Mouse (Mus musculus) B cell, adult (primary cell): ENCODE data around the gene Bend6. TPM values are rescaled to one million over a fixed set of nuclear protein-coding genes. Genes with fewer than 3 reads are reported as not detected.

Source experiments
- total RNA-seq: library from RNA; stranded (reverse); gene quantifications from 4 replicates; pipeline ENCODE4 v1.2.4, GENCODE M21; 2023; ENCODE audit not compliant: inconsistent age

The Bend6 gene
- total RNA-seq: 1.4 to 3.8 TPM (median 3.0 TPM) in 4 replicates

DNA sequence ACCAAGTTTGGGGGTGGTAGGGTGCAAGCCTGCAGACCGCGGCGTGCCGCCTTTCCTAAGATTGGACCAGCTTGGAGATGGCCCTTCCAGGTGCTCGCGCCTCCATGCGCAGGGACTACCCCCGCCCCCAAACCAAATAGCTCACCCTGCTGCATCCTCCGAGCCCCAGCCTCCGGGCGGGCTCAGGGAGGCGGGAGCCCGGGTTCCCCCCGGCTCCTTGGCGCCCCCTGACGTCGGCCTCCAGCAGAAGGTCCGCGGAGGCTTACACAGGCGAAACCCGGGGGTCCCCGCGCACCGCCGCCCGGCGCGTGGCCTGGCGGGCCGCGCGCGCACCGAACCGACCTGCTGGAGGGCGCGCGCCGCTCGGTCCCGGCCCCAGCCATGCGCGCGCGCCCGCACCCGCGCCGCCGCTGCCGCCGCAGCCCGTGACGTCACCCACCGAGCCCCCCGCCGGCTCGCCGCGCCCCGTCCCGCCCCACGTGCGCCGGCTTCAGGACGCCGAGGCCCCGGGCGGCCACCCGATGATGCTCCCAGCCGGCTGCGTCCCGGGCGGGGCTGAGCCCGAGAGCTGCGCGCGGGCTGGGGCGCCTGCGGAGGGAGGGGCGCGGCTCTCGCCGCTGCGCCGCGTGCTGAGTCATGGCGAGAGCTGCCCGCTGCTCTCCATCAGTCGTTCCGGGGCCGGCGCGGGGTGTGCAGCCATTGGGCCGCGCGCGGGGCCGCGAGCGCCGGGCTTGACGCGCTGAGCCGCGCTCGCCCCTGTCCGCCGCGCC is at the start of gene Bend6:
Gene Bend6, minus strand, starts transcription at position 396 of the 770 bp plus-strand sequence.

DNA sequence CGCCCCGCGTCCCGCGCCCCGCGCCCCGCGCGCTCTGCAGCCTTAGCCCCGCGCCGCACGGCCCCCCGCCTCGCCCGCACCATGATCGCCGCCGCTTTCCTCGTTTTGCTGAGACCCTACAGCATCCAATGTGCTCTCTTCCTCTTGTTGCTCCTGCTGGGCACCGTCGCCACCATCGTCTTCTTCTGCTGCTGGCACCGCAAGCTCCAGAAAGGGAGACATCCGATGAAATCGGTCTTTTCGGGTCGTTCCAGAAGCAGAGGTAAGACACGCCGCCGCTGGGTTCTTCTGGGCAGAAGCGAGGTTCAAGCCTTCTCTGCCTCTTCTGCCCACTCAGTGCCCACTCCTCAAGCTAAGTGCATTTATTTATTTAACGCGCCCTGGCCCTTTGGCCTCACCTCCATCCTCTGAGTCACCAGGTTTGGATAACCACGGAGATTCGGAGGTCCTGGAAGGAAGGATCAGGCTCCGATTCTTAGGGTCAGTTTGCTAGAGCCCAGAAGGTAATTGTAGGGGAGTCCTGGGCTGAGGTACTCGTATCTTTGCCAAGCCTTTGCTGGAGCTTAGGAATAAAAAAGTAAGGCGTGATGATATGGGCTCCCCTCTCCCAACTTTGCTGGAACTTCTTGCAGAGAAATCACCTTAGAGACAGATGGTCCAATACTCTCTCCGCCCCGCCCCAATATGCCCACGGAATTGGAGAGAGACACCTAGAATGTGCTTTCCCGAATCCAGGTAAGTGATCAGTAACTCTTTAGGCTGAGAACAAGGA is 761 bp upstream of the Bend6 start, which contains the start of gene Dst:
Gene Dst, plus strand, starts transcription at position 35 of the 772 bp plus-strand sequence.

DNA sequence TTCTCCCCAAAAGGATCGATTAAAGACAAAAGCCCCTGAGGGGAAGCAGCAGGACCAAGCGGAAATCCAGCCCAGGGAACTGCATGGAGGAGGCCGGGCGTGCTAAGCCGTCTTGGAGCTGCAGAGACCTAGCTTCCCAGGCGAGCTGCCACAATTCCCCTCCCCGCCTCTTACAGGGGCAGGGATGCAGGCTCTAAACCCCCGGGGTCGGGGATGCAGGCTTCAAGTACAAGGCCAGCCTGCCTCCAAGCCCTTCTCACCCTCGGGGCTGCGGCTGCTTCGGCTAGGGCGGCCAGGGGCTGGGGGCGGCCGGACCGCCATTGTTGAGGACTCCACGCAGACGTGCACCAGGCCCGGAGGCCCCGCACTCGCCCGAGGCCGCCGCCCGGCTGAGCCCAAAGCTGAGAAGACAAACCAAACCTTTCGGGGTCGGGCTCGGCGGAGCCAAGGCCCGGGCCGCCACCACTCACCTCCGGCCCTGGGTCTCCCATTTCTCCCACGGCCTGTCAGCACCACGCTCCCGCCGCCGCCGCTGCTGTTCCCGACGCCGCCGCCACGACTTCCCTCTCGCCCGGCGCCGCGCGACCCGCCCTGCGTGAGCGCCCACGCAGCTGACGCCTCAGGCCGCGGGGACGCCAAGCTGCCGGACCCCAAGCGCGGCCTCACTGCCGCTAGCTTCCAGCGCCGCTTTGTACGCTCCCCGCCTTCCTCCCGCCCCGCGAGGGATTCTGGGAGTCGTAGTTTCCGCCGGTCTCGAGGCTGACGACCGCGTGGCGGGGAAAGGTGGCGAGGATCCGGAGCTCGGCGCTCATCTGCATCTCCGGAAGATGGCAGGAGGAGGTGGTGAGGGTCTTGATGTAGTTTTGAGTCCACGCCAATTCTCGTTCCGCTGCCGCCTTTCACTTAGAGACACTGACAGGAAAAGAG is 93.5 kb downstream of the Bend6 start, which contains the start of gene Zfp451:
Gene Zfp451, minus strand, starts transcription at position 728 of the 927 bp plus-strand sequence.

Other genes starting within 250 kb of the Bend6 start
- gene Prim2, start 238.0 kb downstream of the Bend6 start, total RNA-seq: 13.8 to 16.2 TPM (median 14.9 TPM) in 4 replicates
- gene Rab23, start 187.9 kb downstream of the Bend6 start, total RNA-seq: 3.3 to 8.0 TPM (median 4.2 TPM) in 4 replicates
- gene Bag2, start 150.0 kb downstream of the Bend6 start, total RNA-seq: 1.8 to 3.0 TPM (median 2.3 TPM) in 4 replicates
- gene Zfp451, start 93.2 kb downstream of the Bend6 start, total RNA-seq: 40.4 to 47.3 TPM (median 42.2 TPM) in 4 replicates
- gene Dst, start 409 bp upstream of the Bend6 start, total RNA-seq: 1.8 to 3.1 TPM (median 2.1 TPM) in 4 replicates